Mouse (Mus musculus) embryo, embryonic 11 days (tissue): ENCODE measurements at regions not wholly inside any gene's neighbourhood (a gene's known extent, or its start where the extent isn't known, plus 50 kb on each side); places are given as distances from the start of the nearest gene placed in this dataset.
"Not testable (repeated sequence)": the region's sequence is repeated elsewhere in the genome, so short reads cannot be mapped to it uniquely, and the experiment has no call there.

Source experiments
- DNase-seq: peaks from one replicate; pipeline ENCODE4 v3.0.0-alpha.2; 2015

GRCm38 (mm10) chr13:68049731-68050130 is 186.6 kb downstream of the BC048507 start:
- peak; percentile 0 for DNase-seq

GRCm38 (mm10) chr13:68093311-68093710 is 230.2 kb downstream of the BC048507 start:
- not testable (repeated sequence) for DNase-seq

- not testable (repeated sequence) for DNase-seq
Measured at GRCm38 (mm10) chr13:68116786-68117185, 253.7 kb downstream of the BC048507 start.
